Mouse (Mus musculus) activated CD4-positive, CD25-positive, alpha-beta regulatory T cell, adult 4 months (primary cell): Measurements from ENCODE around the gene Cish. TPM values are rescaled to one million over a fixed set of nuclear protein-coding genes. Genes with fewer than 3 reads are reported as not detected.
A peak's percentile ranks its signal among the peaks of the same experiment; 100 is the strongest.

ENCODE experiments used
- ATAC-seq: one replicate; pipeline ENCODE4 v1.8.0; 2017
- polyA plus RNA-seq, 2 experiments: library from polyadenylated mRNA; unstranded; fragments of 100-300 nt; shearing (Covaris generic); gene quantifications; one replicate each; pipeline ENCODE4 v1.2.1; 2017

Gene Cish
- polyA plus RNA-seq, 2 experiments from 2014 or later: 116 to 135 TPM

GRCm38 (mm10) chr9:107324799-107325561 is 29.2 kb downstream of the Cish start:
- ATAC-seq: no peak

DNA sequence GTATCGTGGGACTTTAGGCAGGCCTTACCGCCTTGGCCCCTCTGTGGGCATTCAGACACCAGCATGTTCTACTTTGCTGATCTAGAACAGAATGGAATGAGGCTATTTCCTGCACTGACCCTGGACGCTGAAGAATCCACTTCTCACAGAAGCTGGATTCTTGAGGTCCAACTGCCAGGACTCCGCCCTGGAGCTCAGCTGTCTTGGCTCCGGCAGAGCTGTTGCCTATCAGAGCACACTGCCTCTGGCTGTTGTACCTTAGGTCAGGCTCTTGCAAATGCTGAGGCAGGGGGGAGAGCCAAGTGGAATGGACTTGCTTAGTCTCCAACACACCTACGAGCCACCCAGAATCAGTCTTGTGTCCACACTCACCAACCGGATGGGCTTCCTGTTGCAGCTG is 30.1 kb downstream of the Cish start:
- no peak for ATAC-seq

- no peak for ATAC-seq
Measured at GRCm38 (mm10) chr9:107327879-107328620, 32.2 kb downstream of the Cish start.

DNA sequence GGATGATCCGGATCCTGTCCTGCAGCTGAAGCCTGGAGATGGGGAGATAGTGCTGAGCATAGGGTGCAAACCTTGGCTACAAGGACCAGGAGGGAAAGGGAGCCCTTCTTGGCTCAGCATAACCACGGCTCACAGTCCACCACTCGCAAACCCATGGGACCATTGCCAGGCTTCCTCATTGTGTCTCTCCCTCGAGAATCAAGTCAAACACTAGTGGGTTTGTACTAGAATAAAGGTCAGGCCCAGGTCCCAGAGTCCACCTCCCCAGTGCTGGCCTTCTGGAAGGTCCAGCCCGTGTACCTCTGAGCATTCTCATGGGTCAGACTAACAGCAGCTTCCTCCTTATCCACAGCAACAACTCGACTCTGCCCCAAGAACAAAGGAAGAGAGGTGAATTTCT is 35.0 kb downstream of the Cish start:
- no peak for ATAC-seq

- peak; percentile 44 for ATAC-seq
Measured at GRCm38 (mm10) chr9:107333686-107334085, 37.9 kb downstream of the Cish start.

- peak; percentile 75 for ATAC-seq
Measured at GRCm38 (mm10) chr9:107334356-107334755, 38.5 kb downstream of the Cish start.

- ATAC-seq: no peak
Measured at GRCm38 (mm10) chr9:107335046-107335445, 39.2 kb downstream of the Cish start.

- ATAC-seq: peak; percentile 15
Measured at GRCm38 (mm10) chr9:107335909-107336308, 40.1 kb downstream of the Cish start.

- ATAC-seq: no peak
Measured at GRCm38 (mm10) chr9:107336386-107336785, 40.6 kb downstream of the Cish start.

DNA sequence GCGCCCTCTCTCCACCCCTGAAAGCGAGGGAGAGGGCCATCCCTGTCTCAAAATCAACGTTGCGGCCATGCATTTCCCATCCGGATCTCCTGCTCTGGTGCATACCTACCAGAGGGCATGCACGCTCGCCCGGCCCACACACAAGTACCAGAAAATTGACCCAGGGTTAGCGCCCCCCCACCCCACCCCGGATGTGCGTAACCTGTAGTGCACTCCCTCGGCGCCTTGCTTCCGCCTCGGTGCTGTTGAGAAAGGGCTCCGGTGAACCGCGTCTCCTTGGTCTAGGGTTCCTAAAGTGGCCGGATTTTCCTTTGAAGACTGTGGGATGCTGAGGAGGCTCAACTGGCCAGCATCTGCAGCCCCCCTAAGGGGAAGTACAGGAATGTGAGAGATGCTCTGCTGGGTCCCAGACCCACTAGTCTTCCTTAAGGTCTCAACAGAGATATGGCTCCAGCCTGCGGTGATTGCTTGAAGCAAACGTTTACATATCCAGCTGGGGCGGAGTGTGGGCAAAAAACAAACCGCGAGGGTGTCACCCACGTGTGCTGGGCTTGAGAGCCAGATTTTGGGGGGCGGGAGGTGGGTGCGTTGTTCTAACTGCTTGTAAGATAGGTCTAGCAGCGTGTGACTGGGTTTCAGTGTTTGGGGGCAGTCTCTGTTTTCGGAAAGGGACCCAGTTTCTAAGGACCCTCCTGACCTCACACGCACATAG is 42.5 kb downstream of the Cish start, which contains the start of gene Hemk1:
Gene Hemk1 (minus strand): TSS at position 179 of the 712 bp plus-strand sequence.
- no peak for ATAC-seq

- peak; percentile 65 for ATAC-seq
Measured at GRCm38 (mm10) chr9:107340267-107340859, 44.5 kb downstream of the Cish start, which contains the start of gene 6430571L13Rik. Gene 6430571L13Rik (plus strand): TSS chr9:107340602.

DNA sequence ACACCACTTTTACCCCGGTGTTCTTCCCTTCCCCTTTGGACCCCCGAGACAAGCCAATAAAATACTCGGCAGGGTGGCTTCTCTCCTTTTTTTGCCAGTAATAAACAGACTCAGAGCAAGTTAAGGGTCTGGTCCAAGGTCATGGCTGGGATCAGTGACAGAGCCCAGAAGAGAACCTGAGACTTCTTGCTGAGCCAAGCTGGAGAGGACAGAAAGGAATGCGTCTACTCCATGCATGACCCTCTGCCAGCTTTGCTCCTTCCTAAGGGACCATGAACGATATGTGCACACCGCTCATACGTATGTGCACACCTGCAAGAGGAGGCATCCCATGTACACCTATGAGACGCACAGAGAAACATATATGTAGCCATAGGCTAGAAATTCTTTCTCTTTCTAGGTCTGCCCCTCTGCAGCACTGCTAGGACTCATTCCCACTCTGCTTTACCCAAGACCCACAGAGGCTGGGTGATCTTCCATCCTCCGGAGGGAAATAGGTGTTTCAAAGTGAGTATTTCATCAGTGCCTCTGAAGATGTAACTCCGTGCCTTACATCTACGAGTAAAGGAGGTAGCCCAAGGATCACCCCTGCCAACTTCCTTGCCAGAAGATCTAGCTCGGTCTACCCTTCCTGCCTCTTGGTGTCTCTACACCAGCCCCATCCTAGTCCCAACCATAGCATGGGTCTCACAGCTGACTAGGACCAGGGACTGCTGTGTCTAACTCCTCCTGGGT is 45.3 kb downstream of the Cish start:
- ATAC-seq: no peak

GRCm38 (mm10) chr9:107342201-107342709 is 46.4 kb downstream of the Cish start:
- ATAC-seq: no peak

GRCm38 (mm10) chr9:107343146-107343943 is 47.5 kb downstream of the Cish start:
- no peak for ATAC-seq

- ATAC-seq: no peak
Measured at GRCm38 (mm10) chr9:107344027-107344426, 48.2 kb downstream of the Cish start.

DNA sequence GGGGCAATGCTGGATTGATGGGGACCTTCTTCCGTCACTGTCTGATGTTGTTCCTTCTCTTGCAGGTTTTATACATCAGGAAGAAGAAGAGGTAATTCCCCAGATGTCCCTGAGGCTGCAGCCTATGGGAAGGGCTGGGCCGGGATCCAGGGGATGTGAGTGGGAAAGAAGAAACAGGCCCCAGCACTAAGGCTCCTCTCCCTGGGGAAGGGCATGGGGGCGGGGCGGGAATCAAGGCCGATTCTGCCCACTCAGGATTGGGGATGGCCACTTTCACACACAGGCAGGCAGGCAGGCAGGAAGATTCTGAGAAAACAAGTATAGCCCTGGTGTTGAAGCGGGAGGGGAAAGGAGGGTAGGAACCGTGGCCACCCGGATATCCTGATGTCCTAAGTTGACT is 50.3 kb downstream of the Cish start:
- no peak for ATAC-seq

- no peak for ATAC-seq
Measured at GRCm38 (mm10) chr9:107347586-107348183, 51.9 kb downstream of the Cish start.

GRCm38 (mm10) chr9:107349321-107349720 is 53.5 kb downstream of the Cish start:
- no peak for ATAC-seq
